In the genomic region with DNA sequence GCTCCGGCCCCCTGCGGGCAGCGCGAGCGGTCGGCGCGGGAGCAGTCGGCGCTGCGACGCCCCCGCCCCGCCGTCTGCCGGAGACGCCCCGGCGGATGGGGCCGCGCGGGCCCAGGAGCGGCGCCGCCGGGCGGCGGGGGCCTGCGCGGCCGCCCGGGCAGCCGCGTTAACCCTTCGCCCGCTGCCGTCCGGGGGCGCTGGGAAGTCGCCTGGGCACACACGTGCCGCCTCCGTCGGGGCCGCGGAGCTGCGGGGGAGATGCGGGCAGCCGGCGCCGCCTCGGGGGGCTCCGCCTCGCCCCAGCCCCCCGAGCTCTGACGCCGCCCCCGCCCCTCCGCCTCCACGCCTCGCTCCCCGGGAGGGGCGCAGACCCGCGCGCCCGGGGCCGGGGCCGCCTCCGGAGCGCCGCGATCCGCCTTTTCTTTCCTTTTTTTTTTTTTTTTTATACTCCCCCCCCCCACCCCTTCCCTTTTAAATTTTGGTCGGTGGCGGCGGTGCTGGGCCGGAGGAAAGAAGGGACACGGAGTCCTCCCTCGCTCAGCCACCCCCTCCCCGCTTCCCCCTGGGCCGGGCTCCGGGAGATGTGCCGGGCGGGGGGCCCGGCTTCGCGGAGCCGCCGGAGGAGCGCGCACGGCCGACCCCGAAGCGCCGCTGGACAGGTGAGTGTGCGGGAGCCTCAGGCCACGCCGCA, we compare ENCODE assay signal across 8 mouse cellular contexts. TPM values are rescaled to one million over a fixed set of nuclear protein-coding genes. Genes with fewer than 3 reads are reported as not detected.
A peak's percentile ranks its signal among the peaks of the same experiment; 100 is the strongest.
DNase-seq lines count a peak whose midpoint lies in the region; ATAC-seq and TF ChIP-seq lines count a peak whose summit lies in the region.

No protein-coding gene starts in this region.

- intact Hi-C loops in gastrocnemius, postnatal 14 days (cut with DNase I; ENCODE audit: low total_unique reads): no loop called here

- H3K9ac ChIP-seq in kidney, postnatal 0 days (ENCODE audit: low read depth, low read length): peak overlapping the region; percentile 86
- peak overlapping the region; percentile 82 for H3K9ac ChIP-seq in embryonic facial prominence, embryonic 14.5 days (ENCODE audit: low read depth, low read length)
- peak overlapping the region; percentile 98 for H3K9ac ChIP-seq in midbrain, postnatal 0 days (replicated peaks; ENCODE audit: low read length, poor library complexity, severe bottlenecking)

- DNase-seq in kidney, postnatal 0 days (ENCODE audit: low spot score): peak; percentile 57
- DNase-seq in kidney, adult 9 months: no peak
- DNase-seq in G1E (ENCODE audit: low spot score): peak; percentile 70
- peak; percentile 56 for DNase-seq in embryonic facial prominence, embryonic 14.5 days (ENCODE audit: low spot score)
- DNase-seq in kidney, postnatal 10 days: peak; percentile 60
- DNase-seq in midbrain, postnatal 0 days (ENCODE audit: low spot score): peak; percentile 53
- no peak for DNase-seq in gastrocnemius, postnatal 14 days
- no peak for DNase-seq in spleen, adult 18-20 months

- peak overlapping the region; percentile 69 for H3K4me3 ChIP-seq in kidney, postnatal 0 days (replicated peaks; ENCODE audit: low read depth, low read length)
- H3K4me3 ChIP-seq in G1E (ENCODE audit: low read depth, low read length): peak overlapping the region; percentile 79
- H3K4me3 ChIP-seq in embryonic facial prominence, embryonic 14.5 days (ENCODE audit: low read depth, low read length): peak overlapping the region; percentile 90
- H3K4me3 ChIP-seq in midbrain, postnatal 0 days (ENCODE audit: low read depth, low read length): peak overlapping the region; percentile 97

- no peaks in the 10 kb centered on the region; the same call in 1 of the 2 replicates for H3K27me3 ChIP-seq in kidney, postnatal 0 days (ENCODE audit: insufficient read depth, low read length)
- peaks cover 50% of the 10 kb centered on the region for H3K27me3 ChIP-seq in G1E (ENCODE audit: insufficient read depth, low read length)
- no peaks in the 10 kb centered on the region for H3K27me3 ChIP-seq in embryonic facial prominence, embryonic 14.5 days (replicated peaks; ENCODE audit: control insufficient read depth, insufficient read depth, low read length)
- no peaks in the 10 kb centered on the region for H3K27me3 ChIP-seq in midbrain, postnatal 0 days (ENCODE audit: insufficient read depth, low read length)

- H3K4me1 ChIP-seq in kidney, postnatal 0 days (replicated peaks; ENCODE audit: insufficient read depth, low read length): peaks cover 26% of the 10 kb centered on the region
- H3K4me1 ChIP-seq in G1E (ENCODE audit: insufficient read depth, low read depth, low read length): peaks cover 63% of the 10 kb centered on the region
- H3K4me1 ChIP-seq in embryonic facial prominence, embryonic 14.5 days (ENCODE audit: control insufficient read depth, insufficient read depth, low read length): peaks cover 36% of the 10 kb centered on the region
- H3K4me1 ChIP-seq in midbrain, postnatal 0 days (ENCODE audit: insufficient read depth, low read length): peaks cover 20% of the 10 kb centered on the region; the same call in 1 of the 2 replicates

- no peaks in the 10 kb centered on the region for H3K36me3 ChIP-seq in kidney, postnatal 0 days (ENCODE audit: insufficient read depth, low read length)
- peaks cover 17% of the 10 kb centered on the region for H3K36me3 ChIP-seq in G1E (replicated peaks)
- H3K36me3 ChIP-seq in embryonic facial prominence, embryonic 14.5 days (ENCODE audit: control insufficient read depth, insufficient read depth, low read length): peaks cover 3% of the 10 kb centered on the region; the same call in 1 of the 2 replicates
- H3K36me3 ChIP-seq in midbrain, postnatal 0 days (ENCODE audit: insufficient read depth, low read length): 0 out of 2 replicates have a peak, but pooled peaks cover 3% of the 10 kb centered on the region

- H3K27ac ChIP-seq in kidney, postnatal 0 days: peak overlapping the region; percentile 91
- peak overlapping the region; percentile 98 for H3K27ac ChIP-seq in embryonic facial prominence, embryonic 14.5 days (replicated peaks; ENCODE audit: low read depth, low read length)
- peak overlapping the region; percentile 98 for H3K27ac ChIP-seq in midbrain, postnatal 0 days (ENCODE audit: low read depth, low read length)

- no peak for ATAC-seq in kidney, postnatal 0 days (replicated peaks; ENCODE audit: low FRiP score, low read depth)
- ATAC-seq in G1E (ENCODE audit: extremely low read depth, insufficient number of reproducible peaks, low FRiP score, poor library complexity, severe bottlenecking): no peak
- ATAC-seq in embryonic facial prominence, embryonic 14.5 days (ENCODE audit: low read depth): peak; percentile 7
- peak; percentile 0; the same call in 1 of the 2 replicates for ATAC-seq in midbrain, postnatal 0 days (ENCODE audit: low FRiP score)

- no peaks in the 10 kb centered on the region for H3K9me3 ChIP-seq in kidney, postnatal 0 days (replicated peaks; ENCODE audit: low read length)
- H3K9me3 ChIP-seq in G1E (replicated peaks): no peaks in the 10 kb centered on the region
- no peaks in the 10 kb centered on the region for H3K9me3 ChIP-seq in embryonic facial prominence, embryonic 14.5 days (ENCODE audit: control insufficient read depth, low read length)
- no peaks in the 10 kb centered on the region for H3K9me3 ChIP-seq in midbrain, postnatal 0 days (ENCODE audit: low read length)

- no peak for TF ChIP-seq CTCF in kidney, postnatal 0 days (IDR thresholded peaks at IDR 0.05; ENCODE audit: low read depth)
- TF ChIP-seq CTCF in G1E (IDR thresholded peaks at IDR 0.05; ENCODE audit: low read depth, low read length): no peak
- TF ChIP-seq CTCF in midbrain, postnatal 0 days (IDR thresholded peaks at IDR 0.05): no peak

- 1% methylated on average over 58 of the region's 100 CpGs for WGBS in kidney, postnatal 0 days
- under 1% methylated on average over 19 of the region's 100 CpGs for WGBS in embryonic facial prominence, embryonic 14.5 days
- WGBS in midbrain, postnatal 0 days: under 1% methylated on average over 47 of the region's 100 CpGs

- H3K4me2 ChIP-seq in kidney, postnatal 0 days (ENCODE audit: low read length): peak overlapping the region; percentile 81
- H3K4me2 ChIP-seq in embryonic facial prominence, embryonic 14.5 days (ENCODE audit: low read depth, low read length): peak overlapping the region; percentile 82
- peak overlapping the region; percentile 86 for H3K4me2 ChIP-seq in midbrain, postnatal 0 days (ENCODE audit: low read depth, low read length, poor library complexity, severe bottlenecking)

RNA-seq across cellular contexts. Expression of gene Adgrl1, which starts 0.5 kb away (rescaled TPM):
- polyA plus RNA-seq in kidney, postnatal 0 days (2015; fragmentation: Nextera tagmentation; extraction: Ambion mirVana): 11.5 and 14.4 TPM in 2 replicates
- total RNA-seq in G1E (2014; fragmentation: Nextera tagmentation) (31.2 and 35.2 TPM in 2 replicates), G1E (2017) (9.1 and 11.3 TPM in 2 replicates)
- 18.5 and 20.7 TPM in 2 replicates for polyA plus RNA-seq in G1E (2012)
- polyA plus RNA-seq in embryonic facial prominence, embryonic 14.5 days (2014; fragmentation: Nextera tagmentation; extraction: Ambion mirVana): 25.1 and 31.7 TPM in 2 replicates
- 394 and 593 TPM in 2 replicates for total RNA-seq in midbrain, postnatal 0 days (2014; rRNA removed)
- 55.5 and 55.9 TPM in 2 replicates for polyA plus RNA-seq in midbrain, postnatal 0 days (2015; fragmentation: Nextera tagmentation; extraction: Ambion mirVana)
- 10 to 100 TPM; 16.2 to 17.2 TPM for total RNA-seq in gastrocnemius, postnatal 14 days (2021)

RNA-seq across cellular contexts. Expression of gene Gm10644, which starts 54.6 kb away (rescaled TPM):
- polyA plus RNA-seq in kidney, postnatal 0 days (2015; fragmentation: Nextera tagmentation; extraction: Ambion mirVana): 0.46 and 0.47 TPM in 2 replicates
- total RNA-seq in G1E (2014; fragmentation: Nextera tagmentation) (0.83 and 1.7 TPM in 2 replicates), G1E (2017) (0.81 and 0.82 TPM in 2 replicates)
- 0.10 and 0.16 TPM in 2 replicates for polyA plus RNA-seq in G1E (2012)
- 0.48 and 0.82 TPM in 2 replicates for polyA plus RNA-seq in embryonic facial prominence, embryonic 14.5 days (2014; fragmentation: Nextera tagmentation; extraction: Ambion mirVana)
- 0.47 and 0.60 TPM in 2 replicates for total RNA-seq in midbrain, postnatal 0 days (2014; rRNA removed)
- 0.36 and 0.39 TPM in 2 replicates for polyA plus RNA-seq in midbrain, postnatal 0 days (2015; fragmentation: Nextera tagmentation; extraction: Ambion mirVana)
- total RNA-seq in gastrocnemius, postnatal 14 days (2021): under 1 TPM; 0.11 to 0.14 TPM

RNA-seq across cellular contexts. Expression of gene Asf1b, which starts 54.9 kb away (rescaled TPM):
- 23.0 and 27.8 TPM in 2 replicates for polyA plus RNA-seq in kidney, postnatal 0 days (2015; fragmentation: Nextera tagmentation; extraction: Ambion mirVana)
- total RNA-seq in G1E (2014; fragmentation: Nextera tagmentation): 87.4 and 120 TPM in 2 replicates
- 88.6 and 104 TPM in 2 replicates for total RNA-seq in G1E (2017)
- polyA plus RNA-seq in G1E (2012): 288 and 383 TPM in 2 replicates
- 63.9 and 68.8 TPM in 2 replicates for polyA plus RNA-seq in embryonic facial prominence, embryonic 14.5 days (2014; fragmentation: Nextera tagmentation; extraction: Ambion mirVana)
- 3.9 and 20.4 TPM in 2 replicates for total RNA-seq in midbrain, postnatal 0 days (2014; rRNA removed)
- polyA plus RNA-seq in midbrain, postnatal 0 days (2015; fragmentation: Nextera tagmentation; extraction: Ambion mirVana): 3.8 and 4.3 TPM in 2 replicates
- total RNA-seq in gastrocnemius, postnatal 14 days (2021): 1 to 10 TPM; 2.0 to 3.1 TPM

Comparison
In these comparisons a context has a peak if more than half of its experiments do, and no peak if none do; other contexts are left out.
1. DNase-seq: peak in kidney, postnatal 0 days (single experiment), G1E (single experiment), embryonic facial prominence, embryonic 14.5 days (single experiment), kidney, postnatal 10 days (single experiment) and midbrain, postnatal 0 days (single experiment); none in kidney, adult 9 months (single experiment), gastrocnemius, postnatal 14 days (single experiment) and spleen, adult 18-20 months (0 of 2).
2. ATAC-seq: peak in embryonic facial prominence, embryonic 14.5 days (single experiment) and midbrain, postnatal 0 days (single experiment); none in kidney, postnatal 0 days (single experiment) and G1E (single experiment).
3. Peak in every context shown above with its lines, with median percentiles within 50 percentile points of each other: H3K27ac ChIP-seq, H3K4me2 ChIP-seq, H3K4me3 ChIP-seq and H3K9ac ChIP-seq.